Mouse (Mus musculus): ENCODE measurements at regions not wholly inside any gene's neighbourhood (a gene's known extent, or its start where the extent isn't known, plus 50 kb on each side); places are given as distances from the start of the nearest gene placed in this dataset.

GRCm38 (mm10) chr15:25278317-25279156 is 135.0 kb downstream of the Basp1 start:
- Histone ChIP-seq H3K4me2 (replicated peaks; ENCODE audit: low read depth, low read length) (no peak overlapping the region), H3K4me1 (ENCODE audit: insufficient read depth, low read depth, low read length) (no peaks in the 10 kb centered on the region), H3K27me3 (replicated peaks; ENCODE audit: insufficient read depth, low read length) (no peaks in the 10 kb centered on the region), H3K36me3 (ENCODE audit: insufficient read depth, low read length) (no peaks in the 10 kb centered on the region), H3K9ac (replicated peaks; ENCODE audit: low read depth) (no peak overlapping the region), H3K9me3 (ENCODE audit: low read length) (no peaks in the 10 kb centered on the region), H3K27ac (ENCODE audit: low read length) (no peak overlapping the region), H3K4me3 (ENCODE audit: low read depth, low read length) (no peak overlapping the region)
- DNase-seq (ENCODE audit: low spot score) (no peak), ATAC-seq (no peak)
- WGBS, result 64% methylated on average over 6 of the region's 6 CpGs
- no peak for TF ChIP-seq EP300 (IDR thresholded peaks at IDR 0.05)
- no peak for TF ChIP-seq CTCF (IDR thresholded peaks at IDR 0.05)

GRCm38 (mm10) chr15:25276227-25276626 is 137.3 kb downstream of the Basp1 start:
- Histone ChIP-seq H3K27me3 (replicated peaks; ENCODE audit: insufficient read depth, low read length) (no peaks in the 10 kb centered on the region), H3K4me1 (ENCODE audit: insufficient read depth, low read depth, low read length) (no peaks in the 10 kb centered on the region), H3K9ac (replicated peaks; ENCODE audit: low read depth) (no peak overlapping the region), H3K36me3 (ENCODE audit: insufficient read depth, low read length) (no peaks in the 10 kb centered on the region), H3K4me3 (ENCODE audit: low read depth, low read length) (no peak overlapping the region), H3K9me3 (ENCODE audit: low read length) (no peaks in the 10 kb centered on the region), H3K27ac (ENCODE audit: low read length) (no peak overlapping the region), H3K4me2 (replicated peaks; ENCODE audit: low read depth, low read length) (no peak overlapping the region)
- no peak for DNase-seq (ENCODE audit: low spot score)
- TF ChIP-seq CTCF (IDR thresholded peaks at IDR 0.05) (no peak), EP300 (IDR thresholded peaks at IDR 0.05) (no peak)
- ATAC-seq, result no peak
- WGBS, result 88% methylated on average over 5 of the region's 5 CpGs

GRCm38 (mm10) chr15:25271886-25272285 is 141.7 kb downstream of the Basp1 start:
- H3K4me1 ChIP-seq (ENCODE audit: insufficient read depth, low read depth, low read length), result no peaks in the 10 kb centered on the region; the same call in 1 of the 2 replicates
- no peaks in the 10 kb centered on the region for H3K9me3 ChIP-seq (ENCODE audit: low read length)
- no peaks in the 10 kb centered on the region for H3K36me3 ChIP-seq (ENCODE audit: insufficient read depth, low read length)
- no peak overlapping the region for H3K27ac ChIP-seq (ENCODE audit: low read length)
- no peaks in the 10 kb centered on the region for H3K27me3 ChIP-seq (replicated peaks; ENCODE audit: insufficient read depth, low read length)
- no peak for DNase-seq (ENCODE audit: low spot score)
- H3K4me2 ChIP-seq (replicated peaks; ENCODE audit: low read depth, low read length), result no peak overlapping the region
- TF ChIP-seq EP300 (IDR thresholded peaks at IDR 0.05), result no peak
- TF ChIP-seq CTCF (IDR thresholded peaks at IDR 0.05), result no peak
- no peak overlapping the region for H3K9ac ChIP-seq (replicated peaks; ENCODE audit: low read depth)
- no peak overlapping the region for H3K4me3 ChIP-seq (ENCODE audit: low read depth, low read length)
- ATAC-seq, result no peak
- 86% methylated on average over 5 of the region's 5 CpGs for WGBS

GRCm38 (mm10) chr15:25270349-25270748 is 143.2 kb downstream of the Basp1 start:
- no peaks in the 10 kb centered on the region; the same call in 1 of the 2 replicates for H3K4me1 ChIP-seq (ENCODE audit: insufficient read depth, low read depth, low read length)
- no peaks in the 10 kb centered on the region for H3K36me3 ChIP-seq (ENCODE audit: insufficient read depth, low read length)
- TF ChIP-seq EP300 (IDR thresholded peaks at IDR 0.05) (no peak), CTCF (IDR thresholded peaks at IDR 0.05) (no peak)
- no peaks in the 10 kb centered on the region for H3K27me3 ChIP-seq (replicated peaks; ENCODE audit: insufficient read depth, low read length)
- no peak overlapping the region for H3K9ac ChIP-seq (replicated peaks; ENCODE audit: low read depth)
- WGBS, result 49% methylated on average over 10 of the region's 10 CpGs
- H3K4me3 ChIP-seq (ENCODE audit: low read depth, low read length), result no peak overlapping the region
- H3K27ac ChIP-seq (ENCODE audit: low read length), result no peak overlapping the region
- peak; percentile 22 for ATAC-seq
- DNase-seq (ENCODE audit: low spot score), result peak; percentile 9
- no peak overlapping the region for H3K4me2 ChIP-seq (replicated peaks; ENCODE audit: low read depth, low read length)
- H3K9me3 ChIP-seq (ENCODE audit: low read length), result no peaks in the 10 kb centered on the region

GRCm38 (mm10) chr15:25269345-25269996 is 144.1 kb downstream of the Basp1 start:
- no peak overlapping the region for H3K27ac ChIP-seq (ENCODE audit: low read length)

GRCm38 (mm10) chr15:25268436-25268835 is 145.1 kb downstream of the Basp1 start:
- Histone ChIP-seq H3K27ac (ENCODE audit: low read length) (no peak overlapping the region), H3K9me3 (ENCODE audit: low read length) (no peaks in the 10 kb centered on the region), H3K36me3 (ENCODE audit: insufficient read depth, low read length) (no peaks in the 10 kb centered on the region), H3K27me3 (replicated peaks; ENCODE audit: insufficient read depth, low read length) (no peaks in the 10 kb centered on the region), H3K4me1 (ENCODE audit: insufficient read depth, low read depth, low read length) (no peaks in the 10 kb centered on the region; the same call in 1 of the 2 replicates), H3K9ac (replicated peaks; ENCODE audit: low read depth) (no peak overlapping the region), H3K4me3 (ENCODE audit: low read depth, low read length) (no peak overlapping the region), H3K4me2 (replicated peaks; ENCODE audit: low read depth, low read length) (no peak overlapping the region)
- no peak for ATAC-seq
- peak; percentile 23 for DNase-seq (ENCODE audit: low spot score)
- TF ChIP-seq EP300 (IDR thresholded peaks at IDR 0.05), result no peak
- TF ChIP-seq CTCF (IDR thresholded peaks at IDR 0.05), result no peak
- WGBS, result 62% methylated on average over 2 of the region's 2 CpGs

More at GRCm38 (mm10) chr15:25269345-25269996, 144.1 kb downstream of the Basp1 start:
- ATAC-seq (peak; percentile 77), DNase-seq (ENCODE audit: low spot score) (peak; percentile 94)
- H3K36me3 ChIP-seq (ENCODE audit: insufficient read depth, low read length), result no peaks in the 10 kb centered on the region
- no peak for TF ChIP-seq EP300 (IDR thresholded peaks at IDR 0.05)
- no peak for TF ChIP-seq CTCF (IDR thresholded peaks at IDR 0.05)
- no peak overlapping the region for H3K4me3 ChIP-seq (ENCODE audit: low read depth, low read length)
- H3K9me3 ChIP-seq (ENCODE audit: low read length), result no peaks in the 10 kb centered on the region
- 6% methylated on average over 11 of the region's 12 CpGs for WGBS
- no peaks in the 10 kb centered on the region; the same call in 1 of the 2 replicates for H3K4me1 ChIP-seq (ENCODE audit: insufficient read depth, low read depth, low read length)
- no peak overlapping the region for H3K9ac ChIP-seq (replicated peaks; ENCODE audit: low read depth)
- no peaks in the 10 kb centered on the region for H3K27me3 ChIP-seq (replicated peaks; ENCODE audit: insufficient read depth, low read length)
- H3K4me2 ChIP-seq (replicated peaks; ENCODE audit: low read depth, low read length), result 0 out of 2 replicates have a peak overlapping the region, but pooled peaks have one; percentile 14
